Mouse (Mus musculus) MEL (cell line): Measurements from ENCODE around the gene ccdc198. TPM values are rescaled to one million over a fixed set of nuclear protein-coding genes. Genes with fewer than 3 reads are reported as not detected.

Experiments
- DNase-seq: peaks from one replicate; pipeline ENCODE4 v3.0.0; 2011; ENCODE audit warnings: low read depth, low spot score
- H3K27ac ChIP-seq: 2 replicates; pipeline ENCODE4 v1.5.1; 2012; ENCODE audit warnings: low read depth, mild to moderate bottlenecking, control low read depth, low read length, moderate library complexity; ENCODE audit not compliant: control insufficient read depth
- H3K27me3 ChIP-seq, 2 experiments: fragments of 150-350 bp in 1 of 2; sonication (generic) in 1 of 2; 2 replicates each; pipeline ENCODE4 v1.6.1; 2012; ENCODE audit warnings: low read length in 2 of 2, mild to moderate bottlenecking in 2 of 2, improper control_type of control experiment in 1 of 2, moderate library complexity in 1 of 2; ENCODE audit not compliant: insufficient read depth in 2 of 2, control insufficient read depth in 1 of 2
- H3K36me3 ChIP-seq, 2 experiments: 2 replicates each; pipeline ENCODE4 v1.6.1; 2012 to 2014; ENCODE audit warnings: low read length in 2 of 2, improper control_type of control experiment in 1 of 2, inconsistent platforms in 1 of 2, mild to moderate bottlenecking in 1 of 2; ENCODE audit not compliant: insufficient read depth in 2 of 2, control insufficient read depth in 1 of 2
- H3K4me1 ChIP-seq, 2 experiments: fragments of 150-350 bp in 1 of 2; sonication (generic) in 1 of 2; 2 replicates each; pipeline ENCODE4 v1.6.1; 2012; ENCODE audit warnings: low read length in 2 of 2, improper control_type of control experiment in 1 of 2, mild to moderate bottlenecking in 1 of 2; ENCODE audit not compliant: insufficient read depth in 2 of 2, control insufficient read depth in 1 of 2
- H3K4me3 ChIP-seq, 2 experiments: fragments of 150-350 bp in 1 of 2; sonication (generic) in 1 of 2; 2 replicates each; pipeline ENCODE4 v1.5.1; 2012; ENCODE audit warnings: low read depth in 2 of 2, low read length in 2 of 2, mild to moderate bottlenecking in 2 of 2, moderate library complexity in 2 of 2, control low read depth in 1 of 2, improper control_type of control experiment in 1 of 2; ENCODE audit not compliant: control insufficient read depth in 1 of 2, insufficient read depth in 1 of 2
- H3K79me2 ChIP-seq: 2 replicates; pipeline ENCODE4 v1.6.1; 2012; ENCODE audit warnings: mild to moderate bottlenecking, low read length, moderate library complexity; ENCODE audit not compliant: control insufficient read depth, poor library complexity, insufficient read depth
- H3K9ac ChIP-seq: 2 replicates; pipeline ENCODE4 v1.6.1; 2012; ENCODE audit warnings: low read depth, mild to moderate bottlenecking, control low read depth, low read length, moderate library complexity; ENCODE audit not compliant: control insufficient read depth, poor library complexity, severe bottlenecking
- H3K9me3 ChIP-seq: fragments of 150-350 bp; sonication (generic); replicated peaks from 2 replicates; pipeline ENCODE4 v1.6.1; 2012; ENCODE audit warnings: mild to moderate bottlenecking, low read length, improper control_type of control experiment, moderate library complexity; ENCODE audit not compliant: insufficient read depth
- CTCF ChIP-seq, 3 experiments: IDR thresholded peaks in 2 of 3; conservative IDR thresholded peaks in 1 of 3; 2 replicates each; pipeline ENCODE4 v1.5.1; 2011 to 2012; ENCODE audit warnings: low read length in 3 of 3, low read depth in 2 of 3, mild to moderate bottlenecking in 2 of 3, improper control_type of control experiment in 1 of 3, inconsistent platforms in 1 of 3, mixed read lengths in 1 of 3, moderate library complexity in 1 of 3; ENCODE audit not compliant: control insufficient read depth in 1 of 3, insufficient read depth in 1 of 3, poor library complexity in 1 of 3, severe bottlenecking in 1 of 3
- E2F4 ChIP-seq: IDR thresholded peaks from 2 replicates; pipeline ENCODE4 v1.6.1; 2011; ENCODE audit warnings: low read depth, low read length, improper control_type of control experiment, borderline replicate concordance
- EP300 ChIP-seq, 2 experiments: IDR thresholded peaks; 2 replicates each; pipeline ENCODE4 v1.6.1; 2011; ENCODE audit warnings: improper control_type of control experiment in 2 of 2, low read length in 2 of 2, low read depth in 1 of 2, mild to moderate bottlenecking in 1 of 2
- ETS1 ChIP-seq: IDR thresholded peaks from 2 replicates; pipeline ENCODE4 v1.6.1; 2012; ENCODE audit warnings: low read depth, mild to moderate bottlenecking, inconsistent platforms, low read length, improper control_type of control experiment, moderate library complexity
- GABPA ChIP-seq: IDR thresholded peaks from 2 replicates; pipeline ENCODE4 v1.6.1; 2012; ENCODE audit warnings: low read depth, mild to moderate bottlenecking, inconsistent platforms, low read length, improper control_type of control experiment, moderate library complexity
- HCFC1 ChIP-seq: IDR thresholded peaks from 2 replicates; pipeline ENCODE4 v1.6.1; 2012; ENCODE audit warnings: low read depth, mild to moderate bottlenecking, inconsistent platforms, low read length, improper control_type of control experiment, moderate library complexity
- JUND ChIP-seq: IDR thresholded peaks from 2 replicates; pipeline ENCODE4 v1.6.1; 2011; ENCODE audit warnings: low read depth, mild to moderate bottlenecking, improper control_type of control experiment, low read length
- MAFK ChIP-seq: IDR thresholded peaks from 2 replicates; pipeline ENCODE4 v1.6.1; 2011; ENCODE audit warnings: low read depth, mild to moderate bottlenecking, low read length, improper control_type of control experiment, borderline replicate concordance
- MEF2A ChIP-seq: IDR thresholded peaks from 2 replicates; pipeline ENCODE4 v1.6.1; 2014; ENCODE audit warnings: low read depth, mild to moderate bottlenecking, inconsistent platforms, low read length, improper control_type of control experiment; ENCODE audit not compliant: poor library complexity, insufficient replicate concordance, severe bottlenecking; ENCODE audit errors: extremely low read depth
- MXI1 ChIP-seq: IDR thresholded peaks from 2 replicates; pipeline ENCODE4 v1.6.1; 2011; ENCODE audit warnings: mild to moderate bottlenecking, low read depth, low read length, improper control_type of control experiment
- MYC ChIP-seq: IDR thresholded peaks from 2 replicates; pipeline ENCODE4 v1.6.1; 2011; ENCODE audit warnings: low read depth, mild to moderate bottlenecking, low read length, improper control_type of control experiment, moderate library complexity
- NELFE ChIP-seq: IDR thresholded peaks from 2 replicates; pipeline ENCODE4 v1.6.1; 2011; ENCODE audit warnings: low read depth, low read length, improper control_type of control experiment
- NRF1 ChIP-seq: IDR thresholded peaks from 2 replicates; pipeline ENCODE4 v1.6.1; 2014; ENCODE audit warnings: low read depth, mild to moderate bottlenecking, inconsistent platforms, low read length, improper control_type of control experiment, moderate library complexity; ENCODE audit not compliant: poor library complexity, insufficient read depth, severe bottlenecking
- POLR2A ChIP-seq, 2 experiments: IDR thresholded peaks; 2 replicates each; pipeline ENCODE4 v1.6.1; 2011 to 2012; ENCODE audit warnings: low read length in 2 of 2, mild to moderate bottlenecking in 2 of 2, control low read depth in 1 of 2, improper control_type of control experiment in 1 of 2, low read depth in 1 of 2, moderate library complexity in 1 of 2; ENCODE audit not compliant: control insufficient read depth in 1 of 2, insufficient read depth in 1 of 2, poor library complexity in 1 of 2
- POLR2AphosphoS2 ChIP-seq: IDR thresholded peaks from 2 replicates; pipeline ENCODE4 v1.6.1; 2011; ENCODE audit warnings: low read length, improper control_type of control experiment
- POLR2AphosphoS5 ChIP-seq: IDR thresholded peaks from 2 replicates; pipeline ENCODE4 v1.6.1; 2012; ENCODE audit warnings: low read depth, borderline replicate concordance, mild to moderate bottlenecking, inconsistent platforms, low read length, moderate library complexity, mixed read lengths
- RAD21 ChIP-seq: IDR thresholded peaks from 2 replicates; pipeline ENCODE4 v1.6.1; 2011; ENCODE audit warnings: mild to moderate bottlenecking, low read depth, low read length, improper control_type of control experiment
- RCOR1 ChIP-seq: IDR thresholded peaks from 2 replicates; pipeline ENCODE4 v1.6.1; 2012; ENCODE audit warnings: low read depth, mild to moderate bottlenecking, inconsistent platforms, low read length, improper control_type of control experiment
- SIN3A ChIP-seq: IDR thresholded peaks from 2 replicates; pipeline ENCODE4 v1.6.1; 2012; ENCODE audit warnings: low read length, improper control_type of control experiment, inconsistent platforms
- SMC3 ChIP-seq: IDR thresholded peaks from 2 replicates; pipeline ENCODE4 v1.6.1; 2011; ENCODE audit warnings: low read depth, low read length, improper control_type of control experiment
- TBP ChIP-seq: IDR thresholded peaks from 2 replicates; pipeline ENCODE4 v1.8.0; 2011; ENCODE audit warnings: low read depth, low read length, improper control_type of control experiment
- TCF12 ChIP-seq: IDR thresholded peaks from 2 replicates; pipeline ENCODE4 v1.6.1; 2014; ENCODE audit warnings: low read depth, mild to moderate bottlenecking, inconsistent platforms, low read length, improper control_type of control experiment, moderate library complexity
- USF1 ChIP-seq: IDR thresholded peaks from 2 replicates; pipeline ENCODE4 v1.6.1; 2014; ENCODE audit warnings: low read depth, mild to moderate bottlenecking, inconsistent platforms, low read length, improper control_type of control experiment, moderate library complexity
- ZC3H11A ChIP-seq: IDR thresholded peaks from 2 replicates; pipeline ENCODE4 v1.6.1; 2012; ENCODE audit warnings: low read depth, mild to moderate bottlenecking, inconsistent platforms, low read length, improper control_type of control experiment
- ZMIZ1 ChIP-seq: IDR thresholded peaks from 2 replicates; pipeline ENCODE4 v1.6.1; 2012; ENCODE audit warnings: low read depth, mild to moderate bottlenecking, inconsistent platforms, low read length, improper control_type of control experiment, moderate library complexity
- ZNF384 ChIP-seq: IDR thresholded peaks from 2 replicates; pipeline ENCODE4 v1.6.1; 2012; ENCODE audit warnings: low read depth, mild to moderate bottlenecking, inconsistent platforms, low read length, improper control_type of control experiment
- polyA plus RNA-seq, 2 experiments: library from polyadenylated mRNA; stranded (reverse) in 1 of 2; unstranded in 1 of 2; fragments of >175 nt in 1 of 2; fragments of >200 nt in 1 of 2; gene quantifications; 2 replicates each; pipeline versions ENCODE4 v1.2.1 to v1.2.4; 2012; ENCODE audit warnings: low replicate concordance in 2 of 2, low read depth in 1 of 2; ENCODE audit not compliant: insufficient read length in 2 of 2, insufficient read depth in 1 of 2, missing spikeins in 1 of 2
- total RNA-seq: library from RNA; depleted of rRNA; stranded (reverse); fragments of 300-350 nt; gene quantifications from 2 replicates; pipeline ENCODE4 v1.2.3, GENCODE M21; 2012; rRNA removed

Gene ccdc198
- total RNA-seq (not detected in 2 replicates), polyA plus RNA-seq (not detected)

GRCm38 (mm10) chr14:49245126-49245714 is at the start of gene ccdc198:
TSS of gene ccdc198 (minus strand) at chr14:49245474.
- no peaks in the 10 kb centered on the region for H3K4me1 ChIP-seq
- no peak within 1 kb of the TSS for H3K9ac ChIP-seq
- peaks cover under 1 to 2% of the 10 kb centered on the region in 2 experiments; a peak in 1 of 4 replicates for H3K27me3 ChIP-seq
- no peak within 1 kb of the TSS for H3K27ac ChIP-seq
- no peak for TF ChIP-seq HCFC1
- TF ChIP-seq GABPA: no peak
- no peak for TF ChIP-seq JUND
- TF ChIP-seq POLR2AphosphoS5: no peak
- no peak for TF ChIP-seq SMC3
- no peak for TF ChIP-seq USF1
- no peak for TF ChIP-seq POLR2AphosphoS2
- TF ChIP-seq TCF12: no peak
- TF ChIP-seq ZC3H11A: no peak
- no peak for TF ChIP-seq E2F4
- no peak for TF ChIP-seq RCOR1
- no peak for TF ChIP-seq EP300 (IDR thresholded peaks at IDR 0.05; ENCODE audit: low read depth in 1 of 2, low read length in 2 of 2)
- TF ChIP-seq RAD21: no peak
- TF ChIP-seq MEF2A: no peak
- TF ChIP-seq ETS1: no peak
- no peak for TF ChIP-seq ZNF384
- TF ChIP-seq NRF1: no peak
- TF ChIP-seq MXI1: no peak
- no peak within 1 kb of the TSS for H3K4me3 ChIP-seq
- no peaks in the 10 kb centered on the region for H3K9me3 ChIP-seq
- DNase-seq: no peak
- no peaks in the 10 kb centered on the region for H3K36me3 ChIP-seq
- no peaks in the 10 kb centered on the region for H3K79me2 ChIP-seq

DNA sequence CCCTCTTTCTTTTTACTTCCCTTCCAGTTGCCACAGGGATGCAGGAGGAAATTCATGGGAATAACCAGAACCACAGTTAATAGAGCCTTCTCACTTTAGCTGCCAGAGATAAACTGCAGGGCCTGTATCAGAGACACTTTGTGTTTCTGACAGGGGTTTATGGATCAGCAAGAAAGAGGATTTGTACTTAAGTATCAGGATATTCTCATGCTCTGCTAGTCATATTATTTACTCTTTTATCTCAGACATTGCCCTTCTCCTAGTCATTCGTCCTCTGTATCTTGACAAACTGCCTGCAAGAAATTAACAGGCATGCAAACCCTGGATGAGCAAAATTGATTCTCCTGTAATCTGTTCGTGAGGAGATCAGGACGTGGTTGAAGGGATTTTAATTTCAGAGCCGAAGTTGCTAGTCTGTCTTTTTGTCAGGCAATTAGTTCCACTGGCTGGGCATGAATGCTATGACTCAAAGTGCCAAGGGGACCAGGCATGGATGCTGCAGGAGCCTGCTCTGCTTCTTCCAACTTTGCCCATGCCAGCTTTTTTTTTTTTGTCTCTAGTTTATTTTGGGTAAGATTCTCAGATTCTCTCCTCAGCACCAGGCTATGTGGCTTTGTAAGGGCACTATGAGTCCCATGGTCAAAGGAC is 48.7 kb upstream of the ccdc198 start:
- Histone ChIP-seq H3K4me1 (no peaks in the 10 kb centered on the region), H3K9me3 (no peaks in the 10 kb centered on the region), H3K36me3 (no peaks in the 10 kb centered on the region), H3K27ac (no peak overlapping the region), H3K27me3 (no peaks in the 10 kb centered on the region), H3K4me3 (no peak overlapping the region), H3K9ac (no peak overlapping the region), H3K79me2 (no peaks in the 10 kb centered on the region)
- DNase-seq: no peak
- TF ChIP-seq MAFK (no peak), POLR2AphosphoS5 (no peak), USF1 (no peak), SIN3A (no peak), MYC (no peak), ETS1 (no peak), JUND (no peak), NELFE (no peak), CTCF (IDR thresholded peaks at IDR 0.05 in 2 of 3, conservative IDR thresholded peaks at IDR 0.05 in 1 of 3; ENCODE audit: control insufficient read depth in 1 of 3, insufficient read depth in 1 of 3, low read depth in 2 of 3, low read length in 3 of 3, poor library complexity in 1 of 3, severe bottlenecking in 1 of 3) (no peak), POLR2A (IDR thresholded peaks at IDR 0.05; ENCODE audit: control insufficient read depth in 1 of 2, insufficient read depth in 1 of 2, low read depth in 1 of 2, low read length in 2 of 2, poor library complexity in 1 of 2) (no peak), ZMIZ1 (no peak), TBP (no peak), E2F4 (no peak)
